Mouse (Mus musculus) retina, adult 2 months (tissue): Measurements from ENCODE around the gene Dcun1d4.
"Not testable (repeated sequence)": the region's sequence is repeated elsewhere in the genome, so short reads cannot be mapped to it uniquely, and the experiment has no call there.

ENCODE experiments used
- DNase-seq: peaks from one replicate; pipeline ENCODE4 v3.0.0-alpha.2; 2012; ENCODE audit warnings: low read depth, low spot score

The Dcun1d4 gene

DNA sequence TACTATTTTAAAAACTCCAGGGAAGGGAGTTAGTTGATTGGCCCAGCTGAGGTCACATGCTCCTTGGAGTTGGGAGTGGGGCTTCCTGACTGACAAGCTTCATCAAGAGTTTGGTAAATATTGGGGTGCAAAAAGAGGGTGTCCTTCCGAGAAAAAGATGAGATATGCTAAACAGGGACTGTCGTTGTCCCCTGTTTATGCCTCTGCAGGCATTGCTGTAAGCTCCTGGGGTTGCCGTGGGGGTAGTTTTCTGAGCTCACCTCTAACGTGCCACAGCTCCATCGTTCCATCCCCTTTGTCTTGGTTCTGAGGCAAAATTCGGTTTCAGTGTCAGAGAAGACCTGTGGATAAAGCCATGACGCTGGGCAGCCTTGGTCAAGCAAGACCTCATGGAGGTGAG is at the start of gene Dcun1d4:
TSS of gene Dcun1d4 (plus strand) at position 301 of the 400 bp plus-strand sequence.
- DNase-seq: no peak

DNA sequence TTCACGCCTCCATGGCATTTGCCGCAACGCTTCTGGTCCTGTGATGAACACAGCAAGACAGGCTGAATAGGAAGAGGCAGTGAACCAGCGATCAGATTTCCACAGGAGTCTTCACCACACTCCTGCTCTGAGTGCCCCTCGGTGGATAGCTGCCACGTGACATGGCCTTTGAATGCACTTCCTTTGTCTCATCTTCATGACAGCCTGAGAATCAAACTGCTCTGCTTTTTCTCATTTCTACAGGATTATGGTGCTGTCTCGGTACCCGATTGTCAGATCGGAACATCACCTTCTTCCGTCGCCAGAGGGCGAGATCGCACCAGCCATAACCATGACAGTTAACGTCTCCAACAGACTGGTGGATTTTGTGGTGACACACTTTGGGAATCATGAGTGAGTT is 49.2 kb upstream of the Dcun1d4 start:
- DNase-seq: peak; percentile 22

- no peak for DNase-seq
Measured at GRCm38 (mm10) chr5:73432805-73433204, 48.0 kb upstream of the Dcun1d4 start.

DNA sequence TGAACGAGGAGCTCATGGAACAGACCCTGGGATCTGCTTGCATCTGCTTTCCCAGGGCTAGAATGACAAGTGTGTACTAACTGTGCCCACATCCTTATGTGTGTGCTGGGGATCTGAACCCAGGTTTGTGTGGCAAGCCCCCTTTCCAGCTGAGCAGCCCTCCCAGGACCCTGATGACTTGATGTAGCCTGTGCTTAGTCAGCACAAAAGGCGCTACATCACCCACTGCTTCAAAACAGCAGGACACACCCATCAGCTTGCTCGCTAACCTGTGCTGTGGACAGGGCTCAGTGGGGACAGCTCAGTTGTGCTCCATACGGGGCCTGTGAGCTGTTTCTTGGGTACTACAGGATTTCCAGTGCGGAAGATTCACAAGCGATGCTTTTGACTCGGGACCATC is 46.0 kb upstream of the Dcun1d4 start:
- DNase-seq: no peak

DNA sequence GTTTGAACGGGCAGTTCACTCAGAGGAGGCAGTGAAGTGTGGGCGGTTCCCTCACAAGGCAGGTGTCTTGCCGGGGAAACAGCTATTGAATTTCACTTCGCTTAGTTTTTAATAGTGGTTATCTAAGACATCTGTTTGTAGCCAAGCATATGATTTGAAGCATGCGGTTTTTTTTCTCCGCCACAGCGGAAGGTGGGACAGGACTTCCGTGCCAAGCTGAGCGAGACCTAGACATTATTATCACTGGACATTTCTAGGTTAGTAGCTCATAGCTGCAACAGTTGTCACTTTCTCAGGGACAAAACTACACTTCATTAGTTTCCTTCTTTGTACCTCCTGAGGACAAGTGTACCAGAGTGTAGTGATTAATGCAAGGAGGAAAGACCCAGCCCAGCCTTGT is 38.6 kb upstream of the Dcun1d4 start:
- no peak for DNase-seq

DNA sequence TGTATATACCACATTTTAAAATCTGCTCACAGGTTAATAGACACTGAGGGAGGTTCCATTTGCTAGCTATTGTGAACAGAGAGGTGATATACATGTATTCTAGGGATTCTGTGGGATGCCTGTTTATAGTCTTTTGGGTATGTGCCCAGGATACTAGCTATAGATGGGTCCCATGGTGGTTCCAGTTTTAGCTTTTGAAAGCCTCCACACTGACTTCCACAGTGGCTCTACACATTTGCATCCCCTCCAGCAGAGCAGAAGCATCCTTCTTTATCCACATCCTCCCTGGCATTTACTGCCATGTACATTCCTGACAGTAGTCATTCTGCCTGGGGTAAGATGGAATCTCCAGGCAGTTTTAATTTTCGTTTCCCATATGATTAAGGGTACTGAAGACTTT is 30.5 kb upstream of the Dcun1d4 start:
- no peak for DNase-seq

DNA sequence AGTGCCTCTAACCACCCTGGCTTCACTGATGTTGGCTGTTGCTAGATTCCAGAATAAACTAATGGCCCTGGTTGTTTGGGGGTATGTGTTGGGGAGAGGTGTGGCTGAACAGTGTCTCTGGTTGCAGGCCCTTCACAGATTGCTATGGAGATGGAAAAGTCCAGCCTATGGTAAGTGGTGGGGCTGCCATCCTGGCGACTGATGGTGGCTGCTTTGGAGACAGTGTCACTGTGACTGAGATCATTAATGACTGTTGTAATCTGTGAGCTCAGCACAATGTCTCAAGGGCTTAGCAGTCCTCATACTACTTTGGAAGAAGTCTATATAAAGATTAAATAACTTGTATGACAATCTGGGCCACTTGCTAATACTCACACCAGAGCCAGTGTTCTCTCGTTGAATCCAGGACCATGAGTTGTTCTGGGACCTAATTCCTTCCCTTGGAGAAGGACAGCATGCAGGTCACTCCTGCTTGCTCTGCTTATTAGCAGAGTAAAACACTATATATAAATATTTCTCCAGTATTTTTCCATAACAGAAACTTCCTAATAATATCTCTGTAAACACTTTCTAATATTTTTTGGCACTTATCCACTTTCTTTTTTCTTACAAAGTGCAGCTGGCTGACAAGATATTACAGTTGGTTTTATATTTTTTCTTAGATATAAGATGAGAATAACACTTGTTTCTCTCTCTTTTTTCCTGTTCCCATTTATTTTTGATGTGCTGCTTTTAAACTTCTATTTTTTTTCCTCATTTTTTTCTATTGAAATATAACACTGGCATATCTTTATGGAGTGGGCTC is 26.1 kb upstream of the Dcun1d4 start:
- DNase-seq: no peak

GRCm38 (mm10) chr5:73455307-73455687 is 25.5 kb upstream of the Dcun1d4 start:
- no peak for DNase-seq

GRCm38 (mm10) chr5:73468462-73469433 is 12.1 kb upstream of the Dcun1d4 start:
- no peak for DNase-seq

DNA sequence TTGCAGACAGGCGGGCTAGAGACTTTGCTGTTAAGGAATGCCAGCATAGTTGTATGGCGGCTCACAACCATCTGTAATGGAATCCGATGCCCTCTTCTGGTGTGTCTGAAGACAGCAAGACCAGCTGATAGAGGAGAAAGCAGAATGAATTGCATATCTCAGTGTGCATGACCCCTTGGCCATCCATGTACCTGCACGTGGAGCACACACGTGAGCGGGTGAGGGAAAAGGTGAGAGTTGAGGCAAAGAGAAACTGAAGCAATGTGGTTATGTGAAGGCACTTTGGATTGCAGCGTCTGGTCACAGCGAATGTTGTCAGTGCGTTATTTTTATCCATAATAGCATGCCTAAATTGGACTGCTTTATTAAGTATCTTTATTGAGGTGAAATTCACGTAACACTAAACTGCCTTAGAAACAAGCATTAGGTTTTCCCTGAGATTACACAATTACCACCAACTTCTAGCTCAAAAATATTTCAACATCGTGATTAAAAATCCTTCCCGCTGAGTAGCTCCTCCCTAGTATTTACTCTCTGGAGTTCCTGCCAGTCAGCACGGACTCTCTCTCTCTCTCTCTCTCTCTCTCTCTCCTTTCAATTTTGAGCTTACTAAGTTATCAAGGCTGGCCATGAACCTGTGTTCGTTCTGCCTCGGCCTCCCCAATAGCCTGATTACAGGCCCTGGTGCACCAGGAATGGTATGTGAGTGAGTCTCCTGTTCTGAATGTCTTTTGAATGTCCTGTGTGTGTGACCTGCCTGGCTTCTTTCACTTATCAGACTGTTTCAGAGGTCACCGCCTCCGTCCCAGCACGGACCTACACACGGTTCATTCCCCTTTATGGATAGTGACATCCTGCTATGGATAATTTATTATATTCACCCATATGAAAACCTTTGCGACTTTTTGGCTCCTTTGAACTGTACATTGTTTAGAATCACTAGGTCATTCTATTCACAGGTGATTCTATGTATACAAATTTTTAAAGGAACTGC is 6.1 kb upstream of the Dcun1d4 start:
- DNase-seq: no peak

- DNase-seq: no peak
Measured at GRCm38 (mm10) chr5:73481401-73481800, 601 bp downstream of the Dcun1d4 start.

- not testable (repeated sequence) for DNase-seq
Measured at GRCm38 (mm10) chr5:73482381-73482780, 1.6 kb downstream of the Dcun1d4 start.

DNA sequence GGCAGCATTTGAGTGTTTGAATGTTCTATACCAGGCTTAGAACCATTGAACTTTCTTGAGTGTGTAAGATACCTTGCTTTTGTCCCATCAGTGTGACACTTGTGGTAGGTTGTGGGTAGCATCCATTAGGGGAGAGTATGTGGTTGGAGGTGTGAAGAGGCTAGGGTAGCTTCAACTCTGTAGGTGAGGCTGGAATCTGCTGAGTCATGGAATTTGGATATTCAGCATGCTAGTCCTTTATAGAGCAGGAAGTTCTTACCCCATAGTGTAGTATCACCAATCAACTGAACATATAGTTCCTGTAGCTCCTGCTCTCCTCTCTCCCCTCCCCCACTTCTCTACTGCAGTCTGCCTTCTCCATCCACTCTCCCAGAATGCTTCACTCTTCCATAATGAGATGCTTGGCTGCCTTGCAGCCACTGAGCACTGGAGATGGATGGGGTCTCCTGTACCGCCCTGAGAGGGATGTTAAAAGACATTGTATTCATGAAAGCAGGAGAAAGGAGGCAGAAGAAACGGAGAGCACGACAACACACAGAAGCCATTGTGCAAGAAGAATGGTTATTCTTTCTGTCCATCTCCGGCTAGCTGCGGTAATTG is 3.3 kb downstream of the Dcun1d4 start:
- DNase-seq: no peak

GRCm38 (mm10) chr5:73486451-73486850 is 5.7 kb downstream of the Dcun1d4 start:
- DNase-seq: no peak

DNA sequence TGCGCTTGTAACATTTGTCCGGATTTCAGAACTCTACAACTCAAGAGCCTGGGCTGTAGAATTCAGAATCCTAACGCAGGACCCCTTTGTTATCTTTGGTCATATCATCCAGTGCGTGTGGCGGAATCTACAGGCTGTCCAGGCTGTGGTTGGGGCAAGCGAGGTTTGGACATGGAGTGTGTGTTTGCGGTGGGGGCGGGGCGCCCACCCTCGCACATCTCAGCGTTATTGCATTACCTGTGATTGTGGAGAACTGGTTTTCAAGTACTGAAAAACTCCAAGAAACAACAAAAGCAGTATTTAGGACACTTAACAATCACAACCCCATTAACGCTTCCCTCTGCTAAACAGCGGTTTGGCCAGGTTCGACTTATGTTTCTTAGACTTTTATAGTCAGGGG is 9.1 kb downstream of the Dcun1d4 start:
- DNase-seq: no peak

GRCm38 (mm10) chr5:73490596-73491073 is 9.8 kb downstream of the Dcun1d4 start:
- peak; percentile 95 for DNase-seq

- DNase-seq: no peak
Measured at GRCm38 (mm10) chr5:73491074-73491836, 10.5 kb downstream of the Dcun1d4 start.

DNA sequence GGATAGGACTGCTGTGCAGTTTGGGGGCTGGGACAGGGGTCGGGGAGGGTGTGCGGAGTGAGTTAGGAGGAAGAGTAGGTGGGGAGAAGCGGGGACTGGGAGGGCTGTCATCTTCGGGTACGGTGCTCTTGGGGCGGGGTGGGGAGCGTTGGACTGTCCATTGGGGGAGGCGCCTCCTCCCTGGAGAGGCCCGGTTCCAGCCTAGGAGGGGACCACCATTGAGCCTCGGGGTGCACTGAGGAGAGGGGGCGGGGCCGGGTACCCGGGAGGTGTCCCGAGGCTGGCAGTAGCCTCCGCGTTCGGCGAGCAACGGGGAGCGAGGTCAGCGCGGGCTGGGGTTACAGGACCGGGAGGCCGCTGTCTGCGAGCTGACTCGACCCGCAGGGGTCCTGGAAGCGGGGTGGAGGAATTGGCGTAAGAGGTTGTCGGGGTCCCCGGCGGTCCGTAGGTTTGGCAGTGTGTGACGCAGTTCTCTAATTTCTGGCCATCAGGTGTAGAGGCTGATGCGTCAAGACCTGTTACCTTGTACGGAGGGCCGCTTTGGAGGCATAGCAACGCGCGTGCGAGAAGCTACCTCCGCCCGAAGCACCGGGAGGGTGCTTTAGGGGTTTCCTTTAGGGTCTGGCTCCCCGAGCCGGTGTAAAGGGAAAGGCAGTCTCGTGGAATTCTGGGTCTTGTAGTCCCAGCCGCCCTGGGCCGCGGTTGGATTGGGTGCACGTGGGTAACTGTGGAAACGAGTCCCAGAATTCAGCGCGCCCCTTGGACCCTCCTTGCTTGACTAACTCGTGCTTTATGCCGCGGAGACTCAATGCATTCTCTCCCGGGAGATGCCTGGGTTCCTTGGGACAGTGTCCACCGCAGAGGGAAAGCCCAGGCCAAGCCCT is 11.3 kb downstream of the Dcun1d4 start:
- DNase-seq: peak; percentile 70

DNA sequence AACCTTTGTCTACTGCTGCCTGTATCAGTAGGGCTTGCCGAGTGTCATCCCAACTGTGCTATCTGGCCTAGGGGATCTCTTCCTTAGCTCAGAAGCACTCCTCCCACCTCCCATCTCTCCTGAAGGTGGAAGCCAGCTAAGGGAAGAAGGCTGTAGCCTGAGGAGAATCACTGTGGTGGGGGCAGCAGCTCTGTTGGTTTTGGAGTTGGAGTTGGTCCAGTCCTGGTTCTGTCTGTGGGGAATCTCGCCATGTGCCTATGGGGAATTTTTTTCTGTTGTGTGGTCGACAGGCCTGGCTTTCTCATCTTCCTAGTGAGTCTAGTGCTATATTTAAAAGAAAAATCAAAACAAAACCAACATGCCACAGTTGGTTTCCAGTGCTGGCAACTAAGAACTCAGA is 16.6 kb downstream of the Dcun1d4 start:
- DNase-seq: no peak
